Mouse (Mus musculus) embryonic facial prominence, embryonic 14.5 days (tissue): ENCODE measurements at regions not wholly inside any gene's neighbourhood (a gene's known extent, or its start where the extent isn't known, plus 50 kb on each side); places are given as distances from the start of the nearest gene placed in this dataset.
A peak's percentile ranks its signal among the peaks of the same experiment; 100 is the strongest.

Experiments
- ATAC-seq: fragments of 200-750 bp; cut with Nextera tagmentation; 2 replicates; pipeline ENCODE4 v1.8.0; 2017; ENCODE audit warnings: low read depth, moderate number of reproducible peaks, moderate TSS enrichment
- DNase-seq: peaks from one replicate; pipeline ENCODE4 v3.0.0-alpha.2; 2015; ENCODE audit warnings: low spot score
- H3K27ac ChIP-seq: fragments of 300-500 bp; sonication (generic); replicated peaks from 2 replicates; pipeline ENCODE4 v1.5.1; 2014; ENCODE audit warnings: low read depth, mild to moderate bottlenecking, low read length, moderate library complexity
- H3K27me3 ChIP-seq: fragments of 300-500 bp; sonication (generic); replicated peaks from 2 replicates; pipeline ENCODE4 v1.6.1; 2014; ENCODE audit warnings: low read length; ENCODE audit not compliant: control insufficient read depth, insufficient read depth
- H3K36me3 ChIP-seq: fragments of 300-500 bp; sonication (generic); 2 replicates; pipeline ENCODE4 v1.6.1; 2014; ENCODE audit warnings: low read length, mixed read lengths; ENCODE audit not compliant: control insufficient read depth, insufficient read depth
- H3K4me1 ChIP-seq: fragments of 300-500 bp; sonication (generic); 2 replicates; pipeline ENCODE4 v1.6.1; 2014; ENCODE audit warnings: antibody characterized with exemption, low read length; ENCODE audit not compliant: control insufficient read depth, insufficient read depth
- H3K4me2 ChIP-seq: fragments of 300-500 bp; sonication (generic); 2 replicates; pipeline ENCODE4 v1.6.1; 2014; ENCODE audit warnings: low read depth, mild to moderate bottlenecking, low read length, moderate library complexity, mixed read lengths
- H3K4me3 ChIP-seq: fragments of 300-500 bp; sonication (generic); 2 replicates; pipeline ENCODE4 v1.5.1; 2014; ENCODE audit warnings: low read depth, mild to moderate bottlenecking, low read length
- H3K9ac ChIP-seq: fragments of 300-500 bp; sonication (generic); 2 replicates; pipeline ENCODE4 v1.6.1; 2014; ENCODE audit warnings: low read depth, mild to moderate bottlenecking, low read length, moderate library complexity, mixed read lengths
- H3K9me3 ChIP-seq: fragments of 300-500 bp; sonication (generic); 2 replicates; pipeline ENCODE4 v1.6.1; 2016; ENCODE audit warnings: low read length; ENCODE audit not compliant: control insufficient read depth
- WGBS: fragments of 180-500 bp; shearing (Covaris S2); extraction: QIAGEN DNeasy Blood & Tissue Kit; methylation state at CpG from one replicate; pipeline ENCODE4 v1.1.7; 2014; 5-methylcytosine and 5-hydroxymethylcytosine counted together

DNA sequence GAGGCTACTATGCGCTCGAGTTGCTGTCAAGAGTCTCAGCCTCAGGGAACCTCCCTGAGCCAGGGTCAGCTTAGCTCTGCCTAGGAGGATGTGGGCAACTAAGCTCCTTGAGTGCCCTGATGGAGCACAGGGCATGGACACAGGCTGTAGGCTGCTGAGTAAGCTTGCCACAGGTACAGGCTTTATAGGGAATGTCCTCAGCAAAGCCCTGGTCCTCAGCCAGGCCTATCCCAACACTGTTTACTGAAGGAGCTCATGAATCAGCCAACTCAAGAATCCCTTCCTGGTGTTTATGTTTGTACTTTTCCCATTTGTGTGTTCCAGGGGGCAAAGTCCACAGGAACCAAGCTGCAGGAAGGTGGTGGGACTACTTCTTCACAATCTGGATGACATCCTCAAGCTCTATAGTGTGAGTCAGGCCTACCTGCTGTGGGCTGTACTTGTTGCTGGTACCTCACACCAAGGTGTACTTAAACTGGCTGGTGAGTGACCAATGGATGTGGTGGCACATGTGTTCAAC, 72.1 kb upstream of the Six3 start:
- WGBS, result 100% methylated on average over 2 of the region's 2 CpGs
- Histone ChIP-seq H3K27ac (no peak overlapping the region), H3K36me3 (no peaks in the 10 kb centered on the region), H3K27me3 (no peaks in the 10 kb centered on the region), H3K4me1 (no peaks in the 10 kb centered on the region), H3K4me2 (no peak overlapping the region), H3K9me3 (peaks cover 19% of the 10 kb centered on the region; the same call in 1 of the 2 replicates), H3K9ac (no peak overlapping the region), H3K4me3 (no peak overlapping the region)
- no peak for DNase-seq
- no peak for ATAC-seq

DNA sequence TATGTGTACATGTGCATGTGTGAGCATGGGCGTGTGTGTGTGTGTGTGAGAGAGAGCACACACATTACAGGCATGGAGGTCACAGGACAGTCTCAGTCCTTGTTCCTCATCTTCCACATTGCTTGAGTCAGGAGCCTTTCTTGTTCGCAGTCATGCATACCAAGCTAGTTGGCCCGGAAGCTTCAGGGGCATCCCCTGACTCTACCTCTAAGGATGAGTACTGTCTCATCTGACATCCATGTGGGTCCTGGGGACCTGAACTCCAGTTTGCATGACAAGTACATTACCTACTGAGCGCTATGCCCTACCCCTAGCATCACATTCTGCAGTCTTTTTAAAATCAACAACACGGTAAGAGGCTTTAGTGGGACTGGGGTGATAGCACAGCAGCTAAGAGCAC, 65.3 kb upstream of the Six3 start:
- WGBS, result 87% methylated on average over 5 of the region's 5 CpGs
- no peaks in the 10 kb centered on the region for H3K4me1 ChIP-seq
- no peak overlapping the region for H3K27ac ChIP-seq
- no peak overlapping the region for H3K4me3 ChIP-seq
- no peaks in the 10 kb centered on the region for H3K36me3 ChIP-seq
- no peaks in the 10 kb centered on the region for H3K27me3 ChIP-seq
- H3K9ac ChIP-seq, result no peak overlapping the region
- DNase-seq (no peak), ATAC-seq (no peak)
- no peaks in the 10 kb centered on the region for H3K9me3 ChIP-seq
- H3K4me2 ChIP-seq, result no peak overlapping the region

DNA sequence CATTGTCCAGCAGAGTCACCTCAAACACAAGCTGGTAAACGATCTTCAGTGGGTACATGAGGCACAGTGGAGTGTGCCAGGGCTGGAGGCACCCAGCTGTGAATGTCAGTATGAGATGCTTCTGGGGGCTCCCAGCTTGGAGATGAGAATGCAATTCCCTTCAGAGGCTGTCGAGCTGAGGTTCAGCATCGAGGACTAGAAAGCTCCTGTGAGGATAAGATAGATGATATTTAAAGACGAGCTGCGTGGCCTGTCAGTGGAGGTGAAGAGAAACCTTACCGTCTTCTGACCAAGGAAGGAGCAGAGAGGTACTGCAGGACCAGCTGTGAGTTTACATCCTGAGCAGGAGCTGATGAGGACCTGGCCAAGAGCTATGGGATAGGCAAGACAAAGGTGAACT, 52.4 kb upstream of the Six3 start:
- Histone ChIP-seq H3K27me3 (no peaks in the 10 kb centered on the region), H3K9ac (no peak overlapping the region), H3K4me1 (no peaks in the 10 kb centered on the region), H3K27ac (no peak overlapping the region), H3K4me2 (no peak overlapping the region), H3K4me3 (no peak overlapping the region), H3K36me3 (no peaks in the 10 kb centered on the region), H3K9me3 (peaks cover 14% of the 10 kb centered on the region; the same call in 1 of the 2 replicates)
- DNase-seq (no peak), ATAC-seq (no peak)
- 83% methylated on average over 6 of the region's 6 CpGs for WGBS

DNA sequence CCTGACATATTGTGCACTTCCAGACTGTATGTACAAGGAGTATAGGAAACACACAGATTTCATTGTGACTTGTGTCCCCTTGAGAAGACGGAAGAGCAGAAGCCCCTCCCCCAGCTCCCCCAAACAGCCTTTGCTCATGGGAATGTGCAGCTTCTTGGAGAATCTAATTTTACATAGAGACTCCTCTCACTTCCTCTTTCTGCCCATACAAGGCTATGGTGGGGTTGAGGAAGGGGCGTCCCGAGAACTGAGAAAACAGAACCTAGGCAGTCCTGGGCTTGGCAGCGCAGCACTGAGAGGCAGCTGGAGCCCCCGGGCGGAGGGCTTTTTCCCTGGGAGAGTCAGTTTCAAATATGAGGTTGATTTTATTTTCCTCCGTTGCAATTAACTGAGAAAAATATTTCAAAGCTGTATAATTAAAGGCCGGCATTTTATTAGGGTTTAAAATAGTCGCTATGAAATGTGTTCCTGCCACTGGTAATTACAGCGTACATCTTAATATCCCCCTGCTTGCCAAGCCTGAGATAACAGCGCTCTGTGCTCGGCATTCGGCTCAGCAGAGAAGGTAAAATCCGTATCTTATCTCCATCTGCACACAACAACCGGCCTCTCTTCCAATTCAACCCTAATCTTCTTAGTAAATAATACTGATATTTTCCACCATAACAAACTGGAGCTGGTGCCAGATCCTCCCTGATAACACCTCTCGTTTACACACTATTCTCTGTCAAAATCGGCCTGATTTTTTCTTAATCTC, 50.7 kb upstream of the Six3 start:
- ATAC-seq (no peak), DNase-seq (peak; percentile 10)
- H3K4me1 ChIP-seq, result no peaks in the 10 kb centered on the region
- H3K36me3 ChIP-seq, result no peaks in the 10 kb centered on the region
- H3K9ac ChIP-seq, result no peak overlapping the region
- no peak overlapping the region for H3K4me3 ChIP-seq
- H3K4me2 ChIP-seq, result no peak overlapping the region
- H3K27me3 ChIP-seq, result no peaks in the 10 kb centered on the region
- WGBS, result 61% methylated on average over 17 of the region's 17 CpGs
- H3K9me3 ChIP-seq, result peaks cover 7% of the 10 kb centered on the region; the same call in 1 of the 2 replicates
- no peak overlapping the region for H3K27ac ChIP-seq

DNA sequence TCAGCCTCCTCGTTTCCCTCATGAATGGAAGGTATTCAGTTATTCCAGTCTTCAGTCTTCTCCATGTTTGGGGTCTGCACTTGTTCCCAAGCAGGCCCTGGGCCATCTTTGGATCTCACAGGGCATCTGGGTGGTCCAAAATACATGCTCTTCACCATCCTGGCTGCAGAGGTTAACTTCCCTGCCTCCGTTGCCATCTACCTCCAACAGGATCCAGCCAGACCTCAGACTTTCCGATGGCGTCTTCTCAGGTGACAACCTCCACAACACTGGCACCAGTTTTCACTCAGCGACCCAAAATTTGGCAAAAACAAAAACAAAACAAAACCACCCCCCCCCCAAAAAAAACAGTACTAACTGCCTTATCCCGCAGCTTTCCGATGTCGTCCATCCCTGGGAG, 50.0 kb upstream of the Six3 start:
- ATAC-seq (no peak), DNase-seq (no peak)
- Histone ChIP-seq H3K4me2 (no peak overlapping the region), H3K4me3 (no peak overlapping the region), H3K9ac (no peak overlapping the region), H3K4me1 (no peaks in the 10 kb centered on the region), H3K27ac (no peak overlapping the region), H3K27me3 (no peaks in the 10 kb centered on the region), H3K9me3 (peaks cover 5% of the 10 kb centered on the region; the same call in 1 of the 2 replicates), H3K36me3 (no peaks in the 10 kb centered on the region)
- WGBS, result 62% methylated on average over 8 of the region's 8 CpGs
